Mouse (Mus musculus): ENCODE data around the gene Glt8d2. TPM values are rescaled to one million over a fixed set of nuclear protein-coding genes. Genes with fewer than 3 reads are reported as not detected.
A peak's percentile ranks its signal among the peaks of the same experiment; 100 is the strongest.

Glt8d2 gene
- polyA plus RNA-seq (2015; fragmentation: Nextera tagmentation; extraction: Ambion mirVana): 1.3 and 1.5 TPM in 2 replicates

GRCm38 (mm10) chr10:82690494-82690893, at the start of gene Glt8d2:
TSS of gene Glt8d2 (minus strand) at chr10:82690650.
- Histone ChIP-seq H3K36me3 (ENCODE audit: control insufficient read depth, insufficient read depth) (no peaks in the 10 kb centered on the region), H3K4me1 (replicated peaks; ENCODE audit: control insufficient read depth, insufficient read depth, low read length) (no peaks in the 10 kb centered on the region), H3K27me3 (replicated peaks; ENCODE audit: control insufficient read depth, insufficient read depth, low read length) (no peaks in the 10 kb centered on the region), H3K9me3 (ENCODE audit: control insufficient read depth) (no peaks in the 10 kb centered on the region), H3K27ac (ENCODE audit: low read depth, low read length) (no peak within 1 kb of the TSS; the same call in 1 of the 2 replicates), H3K4me3 (ENCODE audit: low read depth, low read length) (peak within 1 kb of the TSS; percentile 24), H3K9ac (ENCODE audit: low read depth, low read length) (no peak within 1 kb of the TSS), H3K4me2 (replicated peaks; ENCODE audit: low read depth) (peak within 1 kb of the TSS; percentile 53)
- WGBS: 2% methylated on average over 14 of the region's 14 CpGs
- ATAC-seq: no peak
- no peak for TF ChIP-seq CTCF (IDR thresholded peaks at IDR 0.05; ENCODE audit: low read depth)

- H3K9me3 ChIP-seq (ENCODE audit: control insufficient read depth): no peaks in the 10 kb centered on the region
- peak; percentile 62 for ATAC-seq
- TF ChIP-seq CTCF (IDR thresholded peaks at IDR 0.05; ENCODE audit: low read depth): no peak; the same call in 1 of the 2 replicates
Measured at GRCm38 (mm10) chr10:82699296-82699941, 9.0 kb upstream of the Glt8d2 start.

GRCm38 (mm10) chr10:82698712-82699261, 8.3 kb upstream of the Glt8d2 start:
- peak overlapping the region; percentile 75 for H3K4me2 ChIP-seq (replicated peaks; ENCODE audit: low read depth)
- H3K27me3 ChIP-seq (replicated peaks; ENCODE audit: control insufficient read depth, insufficient read depth, low read length): no peaks in the 10 kb centered on the region
- no peak for TF ChIP-seq CTCF (IDR thresholded peaks at IDR 0.05; ENCODE audit: low read depth)
- H3K36me3 ChIP-seq (ENCODE audit: control insufficient read depth, insufficient read depth): 0 out of 2 replicates have a peak, but pooled peaks cover 3% of the 10 kb centered on the region
- H3K4me1 ChIP-seq (replicated peaks; ENCODE audit: control insufficient read depth, insufficient read depth, low read length): 0 out of 2 replicates have a peak, but pooled peaks cover 2% of the 10 kb centered on the region
- WGBS: under 1% methylated on average over 34 of the region's 42 CpGs
- no peaks in the 10 kb centered on the region for H3K9me3 ChIP-seq (ENCODE audit: control insufficient read depth)
- H3K9ac ChIP-seq (ENCODE audit: low read depth, low read length): peak overlapping the region; percentile 80
- peak overlapping the region; percentile 100 for H3K4me3 ChIP-seq (ENCODE audit: low read depth, low read length)
- peak; percentile 95 for ATAC-seq
- H3K27ac ChIP-seq (ENCODE audit: low read depth, low read length): peak overlapping the region; percentile 50

More at GRCm38 (mm10) chr10:82699296-82699941, 9.0 kb upstream of the Glt8d2 start:
- H3K4me3 ChIP-seq (ENCODE audit: low read depth, low read length): peak overlapping the region; percentile 100
- 0 out of 2 replicates have a peak, but pooled peaks cover 3% of the 10 kb centered on the region for H3K36me3 ChIP-seq (ENCODE audit: control insufficient read depth, insufficient read depth)
- under 1% methylated on average over 58 of the region's 59 CpGs for WGBS
- H3K27me3 ChIP-seq (replicated peaks; ENCODE audit: control insufficient read depth, insufficient read depth, low read length): no peaks in the 10 kb centered on the region
- peak overlapping the region; percentile 80 for H3K9ac ChIP-seq (ENCODE audit: low read depth, low read length)
- peak overlapping the region; percentile 75 for H3K4me2 ChIP-seq (replicated peaks; ENCODE audit: low read depth)
- H3K4me1 ChIP-seq (replicated peaks; ENCODE audit: control insufficient read depth, insufficient read depth, low read length): 0 out of 2 replicates have a peak, but pooled peaks cover 2% of the 10 kb centered on the region
- peak overlapping the region; percentile 50 for H3K27ac ChIP-seq (ENCODE audit: low read depth, low read length)

GRCm38 (mm10) chr10:82697305-82697898, 7.0 kb upstream of the Glt8d2 start:
- no peak for TF ChIP-seq CTCF (IDR thresholded peaks at IDR 0.05; ENCODE audit: low read depth)
- 0 out of 2 replicates have a peak, but pooled peaks cover 3% of the 10 kb centered on the region for H3K36me3 ChIP-seq (ENCODE audit: control insufficient read depth, insufficient read depth)
- H3K4me1 ChIP-seq (replicated peaks; ENCODE audit: control insufficient read depth, insufficient read depth, low read length): 0 out of 2 replicates have a peak, but pooled peaks cover 2% of the 10 kb centered on the region
- H3K4me2 ChIP-seq (replicated peaks; ENCODE audit: low read depth): no peak overlapping the region
- ATAC-seq: no peak
- no peak overlapping the region for H3K4me3 ChIP-seq (ENCODE audit: low read depth, low read length)
- WGBS: 70% methylated on average over 3 of the region's 3 CpGs
- H3K9me3 ChIP-seq (ENCODE audit: control insufficient read depth): no peaks in the 10 kb centered on the region
- H3K27me3 ChIP-seq (replicated peaks; ENCODE audit: control insufficient read depth, insufficient read depth, low read length): no peaks in the 10 kb centered on the region
- H3K9ac ChIP-seq (ENCODE audit: low read depth, low read length): no peak overlapping the region
- H3K27ac ChIP-seq (ENCODE audit: low read depth, low read length): no peak overlapping the region

GRCm38 (mm10) chr10:82696453-82697079, 6.1 kb upstream of the Glt8d2 start:
- no peaks in the 10 kb centered on the region for H3K27me3 ChIP-seq (replicated peaks; ENCODE audit: control insufficient read depth, insufficient read depth, low read length)
- no peak overlapping the region for H3K27ac ChIP-seq (ENCODE audit: low read depth, low read length)
- TF ChIP-seq CTCF (IDR thresholded peaks at IDR 0.05; ENCODE audit: low read depth): no peak
- 79% methylated on average over 4 of the region's 4 CpGs for WGBS
- ATAC-seq: no peak
- H3K4me2 ChIP-seq (replicated peaks; ENCODE audit: low read depth): no peak overlapping the region
- H3K4me1 ChIP-seq (replicated peaks; ENCODE audit: control insufficient read depth, insufficient read depth, low read length): 0 out of 2 replicates have a peak, but pooled peaks cover 2% of the 10 kb centered on the region
- H3K9me3 ChIP-seq (ENCODE audit: control insufficient read depth): no peaks in the 10 kb centered on the region
- H3K4me3 ChIP-seq (ENCODE audit: low read depth, low read length): no peak overlapping the region
- 0 out of 2 replicates have a peak, but pooled peaks cover 3% of the 10 kb centered on the region for H3K36me3 ChIP-seq (ENCODE audit: control insufficient read depth, insufficient read depth)
- H3K9ac ChIP-seq (ENCODE audit: low read depth, low read length): no peak overlapping the region

- WGBS: 62% methylated on average over 5 of the region's 5 CpGs
- Histone ChIP-seq H3K27ac (ENCODE audit: low read depth, low read length) (no peak within 1 kb of the TSS), H3K36me3 (ENCODE audit: control insufficient read depth, insufficient read depth) (no peaks in the 10 kb centered on the region), H3K9me3 (ENCODE audit: control insufficient read depth) (no peaks in the 10 kb centered on the region), H3K4me1 (replicated peaks; ENCODE audit: control insufficient read depth, insufficient read depth, low read length) (0 out of 2 replicates have a peak, but pooled peaks cover 2% of the 10 kb centered on the region), H3K4me3 (ENCODE audit: low read depth, low read length) (no peak within 1 kb of the TSS), H3K4me2 (replicated peaks; ENCODE audit: low read depth) (no peak within 1 kb of the TSS), H3K27me3 (replicated peaks; ENCODE audit: control insufficient read depth, insufficient read depth, low read length) (no peaks in the 10 kb centered on the region), H3K9ac (ENCODE audit: low read depth, low read length) (no peak within 1 kb of the TSS)
- no peak for TF ChIP-seq CTCF (IDR thresholded peaks at IDR 0.05; ENCODE audit: low read depth)
- ATAC-seq: no peak
Measured at GRCm38 (mm10) chr10:82695956-82696355, 5.5 kb upstream of the Glt8d2 start, which contains the start of gene Hcfc2. TSS of gene Hcfc2 (plus strand) at chr10:82696160.

Measured in intestine, postnatal 0 days (tissue).